Mouse (Mus musculus) kidney, postnatal 25 days (tissue): ENCODE measurements around the gene Fbxo11.
A peak's percentile ranks its signal among the peaks of the same experiment; 100 is the strongest.
"Not testable (repeated sequence)": the region's sequence is repeated elsewhere in the genome, so short reads cannot be mapped to it uniquely, and the experiment has no call there.

ENCODE experiments used
- DNase-seq, 2 experiments: peaks; one replicate each; pipeline ENCODE4 v3.0.0; 2021; ENCODE audit warnings: mixed read lengths in 2 of 2

Gene Fbxo11

GRCm38 (mm10) chr17:87958283-87958682 is 106.8 kb downstream of the Fbxo11 start:
- DNase-seq = peak in 1 of 2 experiments; percentile 11

DNA sequence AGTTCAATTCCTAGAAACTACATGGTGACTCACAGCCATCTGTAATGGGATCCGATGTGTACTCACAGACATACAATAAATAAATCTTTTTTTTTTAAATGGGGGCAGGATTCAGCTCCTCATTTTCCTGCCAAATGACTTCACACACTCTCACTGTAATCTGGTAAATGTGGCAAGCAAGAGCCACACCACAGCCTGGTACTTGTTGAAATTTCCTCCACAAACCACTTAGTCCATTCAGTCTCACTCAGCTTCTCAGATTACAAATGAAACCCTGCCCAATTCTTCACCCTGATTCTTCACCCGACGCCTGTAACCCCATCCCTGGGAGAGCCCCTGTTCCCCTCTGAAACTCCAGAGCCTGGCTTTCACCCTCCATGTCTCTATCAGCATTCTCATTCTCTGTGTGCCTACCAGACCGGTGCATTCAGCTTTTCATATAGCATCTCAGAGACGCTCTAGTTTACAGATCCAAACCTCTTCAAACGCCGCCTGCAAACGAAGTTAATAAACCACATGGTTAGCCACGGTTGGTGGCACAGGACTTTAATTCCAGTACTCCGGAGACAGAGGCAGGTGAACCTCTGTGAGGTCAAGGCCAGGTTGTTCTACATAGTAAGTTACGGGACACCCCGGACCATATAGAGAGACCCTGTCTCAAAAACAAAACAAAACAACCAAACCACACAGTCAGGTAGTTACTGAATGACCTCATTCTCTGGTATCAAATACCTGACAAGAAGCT is 107.8 kb downstream of the Fbxo11 start:
- DNase-seq = peak; percentile 68 to 85

DNA sequence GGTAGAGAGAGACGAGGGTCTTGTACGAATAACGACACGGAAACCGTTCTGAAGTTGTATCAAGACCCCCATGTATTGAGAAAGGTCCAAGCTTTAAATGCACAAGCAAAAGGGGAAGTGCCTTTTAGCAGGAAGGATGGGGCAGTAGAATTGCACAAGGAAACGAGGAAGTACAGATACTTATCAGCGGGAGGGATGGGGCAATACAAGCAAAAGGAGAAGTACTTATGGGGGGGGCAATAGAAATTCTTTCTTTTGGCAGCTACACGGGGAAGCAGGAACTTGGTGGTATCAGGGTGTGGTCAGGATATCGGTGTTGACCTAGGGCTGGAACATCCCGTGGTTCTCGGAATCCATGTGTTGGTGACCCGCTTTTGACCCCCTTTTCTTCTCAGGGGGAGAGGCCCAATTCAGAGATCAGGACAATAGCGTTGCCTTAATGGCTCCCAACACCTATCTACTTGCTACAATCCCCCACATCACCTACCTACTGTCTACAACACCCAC is 110.4 kb downstream of the Fbxo11 start:
- not testable (repeated sequence) for DNase-seq

- peak; percentile 76 to 79 for DNase-seq
Measured at GRCm38 (mm10) chr17:87948965-87949584, 116.0 kb downstream of the Fbxo11 start.
